Mouse (Mus musculus) hematopoietic stem cell, adult 5-6 weeks (primary cell): ENCODE measurements at regions not wholly inside any gene's neighbourhood (a gene's known extent, or its start where the extent isn't known, plus 50 kb on each side); places are given as distances from the start of the nearest gene placed in this dataset.

ENCODE experiments used
- ATAC-seq, 2 experiments: fragments of 125-278 bp in 1 of 2; replicated peaks in 1 of 2; 2 replicates each; pipeline ENCODE4 v1.8.0; 2016 to 2017; ENCODE audit warnings: inconsistent platforms in 2 of 2, mild to moderate bottlenecking in 2 of 2, moderate number of reproducible peaks in 2 of 2, low read depth in 1 of 2, moderate TSS enrichment in 1 of 2; ENCODE audit not compliant: low FRiP score in 2 of 2, poor library complexity in 2 of 2, severe bottlenecking in 2 of 2, insufficient read depth in 1 of 2, low TSS enrichment in 1 of 2

- peak; percentile 70 to 71 for ATAC-seq
These were observed 104.4 kb upstream of the Nxt1 start for GRCm38 (mm10) chr2:148567930-148568481.

DNA sequence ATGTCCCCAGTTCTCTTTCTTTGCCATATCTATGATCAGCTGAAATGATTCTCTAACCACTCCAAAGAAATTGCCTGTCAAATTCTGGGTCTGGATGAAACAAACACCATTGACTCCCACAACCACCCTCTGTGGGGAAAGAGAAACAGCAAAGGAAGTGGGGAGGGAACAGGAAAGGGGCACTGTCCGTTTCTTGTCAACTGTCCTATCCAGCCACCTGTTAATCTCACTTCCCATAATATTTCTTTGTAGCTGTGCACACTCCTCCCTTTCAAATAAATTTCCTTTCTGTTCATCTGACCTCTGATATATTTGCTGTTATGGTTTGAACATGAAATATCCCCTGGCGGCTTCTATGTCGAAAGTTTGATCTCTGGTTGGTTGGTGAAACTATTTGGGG lies 109.0 kb upstream of the Nxt1 start:
- peak; percentile 80 to 83 for ATAC-seq

GRCm38 (mm10) chr2:148562041-148562440 lies 110.4 kb upstream of the Nxt1 start:
- no peak for ATAC-seq

DNA sequence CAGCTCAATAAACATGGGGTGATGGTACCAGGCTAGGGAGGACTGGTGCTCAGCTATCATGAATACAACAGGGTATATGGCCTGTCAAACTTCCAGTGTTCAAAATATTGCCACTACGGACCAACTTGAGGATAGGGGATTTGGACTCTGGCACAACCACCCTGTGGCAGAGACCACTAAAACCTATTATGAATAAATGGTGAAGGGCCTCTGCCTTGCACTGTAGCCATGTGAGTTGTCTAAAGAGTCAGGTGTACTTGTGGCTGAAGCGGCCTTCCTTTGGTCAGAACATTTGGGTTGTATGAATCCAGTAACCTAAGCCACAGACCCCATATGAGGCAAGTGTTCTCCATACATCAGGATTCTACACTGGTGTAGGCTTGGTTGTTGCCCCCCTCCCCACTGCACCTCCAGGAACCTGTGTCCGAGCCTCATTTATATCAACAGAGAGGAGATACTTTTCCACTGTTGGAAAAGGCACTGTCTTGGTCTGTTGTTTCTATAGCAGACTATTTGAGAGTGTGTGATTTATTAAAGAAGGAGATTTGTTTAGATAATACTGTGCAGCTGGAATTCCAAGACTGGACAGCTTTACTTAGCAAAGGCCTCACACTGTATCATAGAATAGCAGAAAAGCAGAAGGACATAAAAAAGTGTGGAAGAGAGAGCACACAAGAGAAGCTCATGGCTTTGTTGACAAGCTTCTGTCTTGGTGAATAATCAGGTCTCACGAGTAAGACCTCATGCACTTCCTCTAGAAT lies 112.2 kb upstream of the Nxt1 start:
- ATAC-seq, result no peak

GRCm38 (mm10) chr2:148559376-148559775 lies 113.0 kb upstream of the Nxt1 start:
- ATAC-seq, result no peak

DNA sequence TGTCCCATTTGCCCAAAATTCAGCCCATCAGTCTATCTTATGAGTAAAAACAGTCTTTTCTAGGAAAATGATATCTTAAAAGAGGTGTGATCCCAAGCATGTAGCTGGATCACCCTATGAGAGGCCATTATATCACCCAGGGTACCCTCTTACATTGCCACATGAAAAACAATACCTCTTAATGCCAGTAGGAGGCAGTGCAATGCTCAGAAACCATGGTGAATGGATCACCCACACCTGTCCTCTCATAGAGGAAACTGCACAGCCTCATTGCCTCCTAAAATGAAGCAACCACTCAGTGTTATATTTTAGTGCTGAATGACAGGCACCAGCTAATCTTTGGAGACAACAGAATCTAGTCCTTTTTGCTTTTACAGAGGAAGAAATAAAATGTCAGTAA lies 114.0 kb upstream of the Nxt1 start:
- peak; percentile 58 to 82; a peak in 2 of 4 replicates for ATAC-seq

DNA sequence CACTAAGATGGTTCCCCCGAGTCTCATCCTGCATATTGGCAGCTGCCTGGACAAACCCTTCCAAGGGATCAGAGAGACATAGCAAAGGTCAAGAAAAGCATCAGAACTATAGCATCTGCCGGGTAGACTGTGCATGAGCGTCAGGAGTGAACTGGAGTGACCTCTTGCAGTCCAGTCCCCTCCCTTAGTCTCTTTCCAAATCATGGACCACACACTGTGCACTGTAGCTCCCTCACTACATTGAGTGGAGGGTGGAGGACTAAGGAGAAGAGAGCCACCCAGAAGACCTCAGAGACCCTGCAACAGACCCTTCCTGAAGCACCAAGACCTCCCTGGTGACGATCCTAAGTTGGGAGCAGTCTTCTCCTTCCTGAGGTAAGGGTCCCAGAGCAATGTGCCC lies 107.8 kb upstream of the Cd93 start:
- ATAC-seq, result no peak

DNA sequence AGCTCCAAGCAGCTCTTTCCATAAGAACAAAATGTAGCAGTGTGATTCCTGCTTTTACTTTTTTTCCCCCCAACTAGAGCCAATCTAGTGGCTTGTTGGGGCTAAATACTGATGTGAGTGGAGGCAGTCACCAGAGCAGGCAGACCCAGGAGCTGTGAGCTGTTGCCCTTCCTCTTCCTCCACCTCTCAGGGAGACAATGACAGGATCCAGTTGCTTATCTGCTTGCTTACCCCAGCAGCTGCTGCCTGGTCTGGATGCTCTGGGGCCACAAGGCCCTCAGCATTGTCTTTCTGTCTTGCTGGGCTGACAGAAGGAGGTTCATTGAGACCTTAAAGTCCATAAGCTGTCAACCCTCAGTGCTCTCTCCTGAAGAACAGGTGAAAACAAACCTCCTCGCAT lies 106.3 kb upstream of the Cd93 start:
- ATAC-seq, result no peak

GRCm38 (mm10) chr2:148542340-148542739 lies 99.0 kb upstream of the Cd93 start:
- no peak for ATAC-seq

GRCm38 (mm10) chr2:148537914-148538510 lies 94.6 kb upstream of the Cd93 start:
- ATAC-seq, result no peak

- no peak for ATAC-seq
These were observed 93.9 kb upstream of the Cd93 start for GRCm38 (mm10) chr2:148537251-148537650.

DNA sequence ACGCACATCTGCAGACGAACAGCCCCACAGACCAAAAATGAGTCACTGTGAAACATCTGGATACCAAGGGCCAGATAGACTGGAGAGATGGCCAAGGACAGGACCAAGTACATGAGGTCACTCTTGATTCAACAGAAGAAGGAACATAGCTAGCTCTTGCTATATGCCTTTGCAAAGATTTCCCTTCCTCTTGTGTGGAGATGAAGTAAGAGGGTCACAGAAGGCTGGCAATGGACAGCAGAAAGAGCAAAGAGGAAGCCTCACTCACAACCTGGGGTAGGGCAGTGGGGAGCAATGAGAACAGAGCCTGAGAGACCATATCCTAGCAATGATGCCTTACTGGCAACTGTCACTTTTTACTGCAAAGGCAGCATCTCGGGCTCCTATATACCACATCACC lies 93.2 kb upstream of the Cd93 start:
- peak; percentile 40 to 71; a peak in 2 of 4 replicates for ATAC-seq

GRCm38 (mm10) chr2:148535562-148536180 lies 92.3 kb upstream of the Cd93 start:
- peak; percentile 70 to 82 for ATAC-seq

GRCm38 (mm10) chr2:148532051-148532450 lies 88.7 kb upstream of the Cd93 start:
- no peak for ATAC-seq

DNA sequence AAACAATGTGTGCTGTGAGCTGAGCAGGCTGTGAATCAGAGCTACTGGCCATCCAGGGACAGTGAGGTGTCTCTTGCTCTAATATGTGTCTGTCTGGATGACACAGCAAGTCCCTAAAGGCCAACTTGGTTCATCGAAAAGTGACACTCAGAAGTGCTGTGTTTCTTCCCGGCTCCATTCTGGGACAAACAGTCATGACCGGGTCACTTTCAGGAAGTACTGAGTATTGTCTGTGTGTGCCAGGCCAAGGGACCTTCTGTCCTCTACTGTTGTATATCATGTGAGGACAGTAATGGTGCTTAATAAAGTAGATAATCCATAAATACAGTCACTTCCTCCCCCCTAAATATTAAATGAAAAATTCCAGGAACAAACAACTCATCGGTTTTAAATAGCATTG lies 87.2 kb upstream of the Cd93 start:
- no peak for ATAC-seq

DNA sequence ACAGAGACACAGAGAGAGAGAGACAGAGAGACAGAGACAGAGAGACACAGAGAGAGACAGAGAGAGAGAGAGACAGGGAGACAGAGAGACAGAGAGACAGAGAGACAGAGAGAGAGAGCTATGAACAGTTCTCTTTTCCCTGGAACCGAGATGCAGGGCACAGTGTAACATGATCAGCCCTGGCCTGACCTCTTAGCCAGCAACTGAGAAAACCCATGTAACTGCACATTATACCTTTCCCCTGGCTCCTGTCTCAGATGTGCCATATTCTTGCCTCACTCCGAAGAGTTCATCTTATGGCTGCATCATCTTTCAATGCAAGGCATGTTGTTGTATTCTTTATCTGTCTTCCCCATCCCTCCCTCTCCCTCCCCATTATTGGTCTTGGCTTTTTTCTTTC lies 86.5 kb upstream of the Cd93 start:
- no peak for ATAC-seq

GRCm38 (mm10) chr2:148527755-148528154 lies 84.4 kb upstream of the Cd93 start:
- peak; percentile 28 to 40; a peak in 2 of 4 replicates for ATAC-seq

DNA sequence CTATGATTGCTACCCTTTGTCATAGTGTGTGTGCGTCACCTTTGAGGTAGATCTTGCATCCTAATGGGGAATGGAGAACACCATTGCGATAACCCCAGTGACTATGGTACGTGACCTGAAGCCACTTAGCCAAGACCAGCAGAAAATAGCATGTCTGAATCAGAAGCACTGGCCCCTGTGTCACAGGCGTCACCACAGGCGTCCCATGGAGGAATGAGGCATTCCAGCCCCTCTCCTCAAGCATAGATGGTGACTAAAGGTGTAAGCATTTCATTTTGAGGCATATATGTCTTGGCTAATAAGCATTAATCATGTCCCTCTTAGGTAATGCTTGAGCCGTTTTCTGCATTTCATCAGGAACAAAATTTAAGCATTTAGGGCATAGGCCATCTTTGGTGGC lies 82.1 kb upstream of the Cd93 start:
- no peak for ATAC-seq
